Mouse (Mus musculus): ENCODE measurements around the gene Tax1bp3. TPM values are rescaled to one million over a fixed set of nuclear protein-coding genes. Genes with fewer than 3 reads are reported as not detected.

The Tax1bp3 gene
- polyA plus RNA-seq, 1 experiment: 19.3 TPM

DNA sequence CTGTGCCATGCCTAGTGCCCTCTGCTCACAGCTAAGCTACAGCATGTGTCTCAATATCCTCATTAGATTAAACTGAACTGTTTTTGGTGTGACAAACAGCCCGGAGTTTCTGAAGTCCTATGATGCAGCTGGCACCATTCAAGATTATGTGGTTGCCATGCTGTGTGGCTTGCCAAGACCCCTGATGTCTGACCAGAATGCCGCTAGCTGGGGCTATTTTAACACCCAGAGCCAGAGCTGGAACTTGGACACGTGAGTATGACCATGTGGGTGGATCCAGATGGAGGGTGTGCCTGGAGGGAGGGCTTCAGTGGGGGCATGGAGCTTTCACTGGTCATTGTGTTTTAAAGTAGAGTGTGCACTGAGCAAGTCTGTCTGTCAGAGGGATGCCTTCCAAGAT is 37.1 kb downstream of the Tax1bp3 start:
- Histone ChIP-seq H3K36me3 (replicated peaks; ENCODE audit: low read length) (peaks cover 71% of the 10 kb centered on the region), H3K27me3 (replicated peaks) (no peaks in the 10 kb centered on the region), H3K9me3 (no peaks in the 10 kb centered on the region), H3K4me1 (peaks cover 12% of the 10 kb centered on the region), H3K4me3 (replicated peaks) (no peak overlapping the region)
- no peak for TF ChIP-seq FLI1 (IDR thresholded peaks at IDR 0.05; ENCODE audit: low read length)
- TF ChIP-seq GATA1 (IDR thresholded peaks at IDR 0.05; ENCODE audit: borderline replicate concordance, low read length): no peak

DNA sequence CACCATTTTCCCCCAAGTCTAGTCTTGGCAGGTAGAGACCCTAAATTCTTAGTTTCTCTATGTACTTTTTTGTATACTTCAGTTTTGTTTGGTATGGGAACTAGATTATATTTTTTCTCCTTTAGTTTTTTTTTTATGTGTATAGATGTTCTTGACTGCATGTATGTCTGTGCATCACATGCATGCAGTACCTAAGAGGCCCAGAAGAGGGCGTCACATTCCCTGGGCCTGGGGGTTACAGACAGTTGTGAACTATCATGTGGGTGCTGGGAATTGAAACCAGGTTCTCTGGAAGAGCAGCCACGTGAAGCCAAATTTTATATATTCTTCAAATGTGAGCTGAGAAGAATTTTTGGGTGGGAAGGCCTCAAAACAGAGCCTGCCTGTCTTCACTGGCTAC is 42.8 kb downstream of the Tax1bp3 start:
- H3K36me3 ChIP-seq (replicated peaks; ENCODE audit: low read length): peaks cover 70% of the 10 kb centered on the region
- no peak overlapping the region for H3K4me3 ChIP-seq (replicated peaks)
- peaks cover 4% of the 10 kb centered on the region; the same call in 1 of the 2 replicates for H3K4me1 ChIP-seq
- H3K27me3 ChIP-seq (replicated peaks): no peaks in the 10 kb centered on the region
- H3K9me3 ChIP-seq: no peaks in the 10 kb centered on the region
- no peak for TF ChIP-seq GATA1 (IDR thresholded peaks at IDR 0.05; ENCODE audit: borderline replicate concordance, low read length)
- no peak for TF ChIP-seq FLI1 (IDR thresholded peaks at IDR 0.05; ENCODE audit: low read length)

DNA sequence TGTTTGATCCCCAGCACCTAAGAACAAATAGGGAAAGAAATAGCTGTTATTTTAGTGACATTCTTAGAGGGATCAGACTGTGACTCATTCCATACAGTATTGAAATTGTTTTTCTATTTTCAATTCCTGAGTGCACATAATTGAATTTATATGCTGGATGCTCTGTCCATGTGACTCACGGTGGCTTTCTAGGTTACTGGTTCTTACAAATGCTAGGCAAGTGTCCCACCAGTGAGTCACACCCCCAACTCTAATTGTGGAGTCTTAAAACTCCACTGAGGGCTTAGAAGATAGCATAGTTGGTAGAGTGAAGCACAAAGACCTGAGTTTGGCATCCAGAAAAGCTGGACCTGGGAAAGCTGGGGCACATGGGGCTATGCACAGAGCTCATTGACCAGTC is 43.8 kb downstream of the Tax1bp3 start:
- H3K4me1 ChIP-seq: peaks cover 4% of the 10 kb centered on the region; the same call in 1 of the 2 replicates
- H3K36me3 ChIP-seq (replicated peaks; ENCODE audit: low read length): peaks cover 61% of the 10 kb centered on the region
- H3K27me3 ChIP-seq (replicated peaks): peaks cover 1% of the 10 kb centered on the region
- TF ChIP-seq FLI1 (IDR thresholded peaks at IDR 0.05; ENCODE audit: low read length) (no peak), GATA1 (IDR thresholded peaks at IDR 0.05; ENCODE audit: borderline replicate concordance, low read length) (no peak)
- H3K9me3 ChIP-seq: no peaks in the 10 kb centered on the region
- H3K4me3 ChIP-seq (replicated peaks): no peak overlapping the region

DNA sequence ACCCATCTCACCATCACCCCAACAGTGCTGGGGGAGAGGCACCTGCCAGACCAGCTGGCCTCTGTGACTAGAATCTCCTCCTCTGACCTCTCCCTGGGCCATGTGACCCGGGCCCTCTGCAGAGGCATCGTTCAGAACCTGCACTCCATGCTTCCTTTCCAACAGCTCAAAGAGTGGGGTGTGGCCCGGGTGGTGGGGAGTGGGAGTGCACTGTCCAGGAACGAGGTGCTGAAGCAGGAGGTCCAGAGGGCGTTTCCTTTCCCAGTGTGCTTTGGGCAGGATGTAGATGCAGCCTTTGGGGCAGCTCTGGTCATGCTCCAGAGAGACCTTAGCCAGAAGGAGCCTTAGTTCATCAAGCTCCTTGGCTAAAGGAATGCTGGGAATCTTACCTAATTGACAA is 46.0 kb downstream of the Tax1bp3 start:
- TF ChIP-seq GATA1 (IDR thresholded peaks at IDR 0.05; ENCODE audit: borderline replicate concordance, low read length) (no peak), FLI1 (IDR thresholded peaks at IDR 0.05; ENCODE audit: low read length) (no peak)
- Histone ChIP-seq H3K27me3 (replicated peaks) (peaks cover 9% of the 10 kb centered on the region), H3K4me3 (replicated peaks) (no peak overlapping the region), H3K4me1 (peaks cover 4% of the 10 kb centered on the region; the same call in 1 of the 2 replicates), H3K9me3 (no peaks in the 10 kb centered on the region), H3K36me3 (replicated peaks; ENCODE audit: low read length) (peaks cover 45% of the 10 kb centered on the region)

DNA sequence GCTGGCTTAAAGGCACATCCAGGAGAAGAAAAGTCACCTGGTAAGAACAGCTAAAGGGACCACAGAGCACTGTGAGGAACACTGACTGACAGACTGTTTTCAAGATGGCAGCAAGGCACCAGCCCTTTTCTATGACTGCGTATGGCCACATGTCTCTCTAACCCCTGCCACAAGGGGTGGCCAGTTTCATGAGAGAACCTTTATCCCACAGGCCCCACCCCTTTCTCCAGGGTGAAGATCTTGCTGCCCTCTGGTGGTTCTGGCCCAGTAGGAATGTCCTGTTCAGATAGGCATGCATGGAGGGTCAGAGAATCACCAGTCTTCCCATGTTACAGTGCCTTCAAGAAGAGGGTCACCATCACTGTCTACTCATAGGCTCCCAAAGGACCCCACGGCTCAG is 47.1 kb downstream of the Tax1bp3 start:
- Histone ChIP-seq H3K9me3 (no peaks in the 10 kb centered on the region), H3K27me3 (replicated peaks) (peaks cover 12% of the 10 kb centered on the region), H3K4me1 (peaks cover 4% of the 10 kb centered on the region; the same call in 1 of the 2 replicates), H3K36me3 (replicated peaks; ENCODE audit: low read length) (peaks cover 34% of the 10 kb centered on the region), H3K4me3 (replicated peaks) (no peak overlapping the region)
- TF ChIP-seq FLI1 (IDR thresholded peaks at IDR 0.05; ENCODE audit: low read length) (no peak), GATA1 (IDR thresholded peaks at IDR 0.05; ENCODE audit: borderline replicate concordance, low read length) (no peak)

DNA sequence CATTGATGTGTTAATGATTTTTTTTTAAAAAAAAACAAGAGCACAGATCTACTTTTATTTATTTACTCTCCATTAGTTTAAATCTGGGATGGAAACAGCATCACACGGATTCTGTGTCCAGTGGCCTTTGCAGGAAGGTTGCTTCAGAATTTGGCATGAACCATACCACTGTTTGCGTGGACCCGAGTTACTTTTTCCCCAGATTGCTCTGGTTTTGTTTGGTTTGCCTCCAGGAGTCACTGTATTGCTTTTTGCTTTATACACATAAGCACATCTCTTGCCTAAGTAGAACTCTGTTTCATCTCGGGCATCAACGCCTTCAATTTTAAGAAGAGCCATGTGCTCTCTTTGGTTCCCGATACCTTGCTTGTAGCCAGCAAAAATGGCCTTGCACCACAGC is 49.0 kb downstream of the Tax1bp3 start:
- peaks cover 16% of the 10 kb centered on the region for H3K27me3 ChIP-seq (replicated peaks)
- no peak for TF ChIP-seq GATA1 (IDR thresholded peaks at IDR 0.05; ENCODE audit: borderline replicate concordance, low read length)
- TF ChIP-seq FLI1 (IDR thresholded peaks at IDR 0.05; ENCODE audit: low read length): no peak
- H3K4me1 ChIP-seq: peaks cover 6% of the 10 kb centered on the region; the same call in 1 of the 2 replicates
- H3K36me3 ChIP-seq (replicated peaks; ENCODE audit: low read length): peaks cover 21% of the 10 kb centered on the region
- no peaks in the 10 kb centered on the region for H3K9me3 ChIP-seq
- no peak overlapping the region for H3K4me3 ChIP-seq (replicated peaks)

DNA sequence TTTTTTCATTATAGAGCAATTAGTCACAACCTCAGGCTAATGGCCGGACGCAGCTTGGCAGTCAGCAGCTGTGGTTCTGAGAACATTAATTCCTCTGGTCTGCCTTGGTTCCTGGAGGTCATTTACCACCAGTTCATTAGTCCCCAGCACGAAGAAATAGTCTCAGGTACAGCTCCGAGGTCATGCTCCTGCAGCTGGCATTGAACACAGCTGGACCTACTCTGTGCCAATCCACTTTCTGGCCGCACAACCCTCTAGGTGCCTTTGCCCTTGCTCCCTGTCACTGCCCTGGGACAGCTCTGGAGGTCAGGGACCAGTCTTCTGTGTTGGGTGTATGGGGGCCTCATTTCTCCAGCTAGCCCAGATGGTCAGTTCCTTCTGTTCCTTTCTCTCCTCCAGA is 52.0 kb downstream of the Tax1bp3 start:
- no peak for TF ChIP-seq FLI1 (IDR thresholded peaks at IDR 0.05; ENCODE audit: low read length)
- no peak for TF ChIP-seq GATA1 (IDR thresholded peaks at IDR 0.05; ENCODE audit: borderline replicate concordance, low read length)

DNA sequence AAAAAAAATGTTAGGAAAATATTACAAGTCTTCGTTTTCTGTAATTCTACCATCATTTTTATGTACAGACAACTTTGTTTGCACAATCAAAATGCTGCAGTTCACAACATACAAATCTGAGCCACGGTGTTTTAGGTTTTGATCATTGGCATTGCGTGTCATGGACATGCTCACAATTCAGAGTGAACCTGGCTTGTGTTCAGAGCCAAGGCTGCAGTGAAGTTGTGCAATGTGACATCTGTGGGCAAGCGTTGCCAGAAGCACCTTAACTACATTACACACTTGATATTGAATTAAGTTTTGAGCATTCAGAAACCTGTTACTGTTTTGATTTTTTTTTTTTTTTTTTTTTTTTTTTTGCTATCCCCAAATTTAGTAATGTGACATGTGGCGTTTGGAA is 53.2 kb downstream of the Tax1bp3 start:
- Histone ChIP-seq H3K9me3 (no peaks in the 10 kb centered on the region), H3K4me3 (replicated peaks) (no peak overlapping the region), H3K4me1 (peaks cover 16% of the 10 kb centered on the region), H3K36me3 (replicated peaks; ENCODE audit: low read length) (no peaks in the 10 kb centered on the region), H3K27me3 (replicated peaks) (peaks cover 50% of the 10 kb centered on the region)
- no peak for TF ChIP-seq FLI1 (IDR thresholded peaks at IDR 0.05; ENCODE audit: low read length)
- TF ChIP-seq GATA1 (IDR thresholded peaks at IDR 0.05; ENCODE audit: borderline replicate concordance, low read length): no peak

More for the DNA sequence above, 52.0 kb downstream of the Tax1bp3 start:
- Histone ChIP-seq H3K36me3 (replicated peaks; ENCODE audit: low read length) (peaks cover 3% of the 10 kb centered on the region), H3K27me3 (replicated peaks) (peaks cover 40% of the 10 kb centered on the region), H3K4me1 (peaks cover 12% of the 10 kb centered on the region), H3K9me3 (no peaks in the 10 kb centered on the region), H3K4me3 (replicated peaks) (no peak overlapping the region)

DNA sequence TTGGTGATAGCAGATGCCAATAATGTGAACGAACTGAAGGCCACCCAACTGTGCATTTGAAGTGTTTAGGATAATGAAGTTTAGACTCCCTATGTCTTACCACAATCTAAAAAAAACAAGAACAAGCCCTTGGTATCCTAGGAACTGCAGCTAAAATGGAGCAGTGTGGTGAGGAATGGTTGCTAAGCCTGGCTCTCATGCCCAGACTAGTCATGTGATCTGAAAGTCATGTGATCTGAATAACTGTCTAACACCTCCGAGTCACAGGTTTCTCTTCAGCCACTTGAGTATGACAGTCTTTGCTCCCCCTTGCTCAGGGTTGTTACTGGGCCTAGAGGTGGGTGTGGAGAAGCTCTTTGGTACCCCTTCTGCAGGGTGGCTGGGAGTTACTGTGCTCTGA is 55.6 kb downstream of the Tax1bp3 start:
- H3K27me3 ChIP-seq (replicated peaks): peaks cover 64% of the 10 kb centered on the region
- TF ChIP-seq FLI1 (IDR thresholded peaks at IDR 0.05; ENCODE audit: low read length) (no peak), GATA1 (IDR thresholded peaks at IDR 0.05; ENCODE audit: borderline replicate concordance, low read length) (no peak)
- H3K9me3 ChIP-seq: no peaks in the 10 kb centered on the region

More for the DNA sequence above, 55.6 kb downstream of the Tax1bp3 start:
- Histone ChIP-seq H3K4me3 (replicated peaks) (no peak overlapping the region), H3K36me3 (replicated peaks; ENCODE audit: low read length) (no peaks in the 10 kb centered on the region), H3K4me1 (peaks cover 30% of the 10 kb centered on the region)

Other genes with a start within 250 kb of the Tax1bp3 start
- 354 and 444 TPM in 2 replicates for gene Atp2a3, start 215.9 kb upstream of the Tax1bp3 start, polyA plus RNA-seq (2012; ENCODE audit: insufficient read depth, low replicate concordance)
- 400 TPM in 2 replicates for gene P2rx1, start 178.0 kb upstream of the Tax1bp3 start, polyA plus RNA-seq (2012; ENCODE audit: insufficient read depth, low replicate concordance)
- 6.5 and 19.1 TPM in 2 replicates for gene Camkk1, start 158.1 kb upstream of the Tax1bp3 start, polyA plus RNA-seq (2012; ENCODE audit: insufficient read depth, low replicate concordance)
- gene Ncbp3, start 129.3 kb upstream of the Tax1bp3 start, polyA plus RNA-seq (2012; ENCODE audit: insufficient read depth, low replicate concordance): 1.7 TPM in 1 of 2 replicates, not detected in the other
- gene Itgae, start 86.5 kb upstream of the Tax1bp3 start, polyA plus RNA-seq (2012; ENCODE audit: insufficient read depth, low replicate concordance): 0.31 TPM in 1 of 2 replicates, not detected in the other
- gene Haspin, start 38.8 kb upstream of the Tax1bp3 start, polyA plus RNA-seq (2012; ENCODE audit: insufficient read depth, low replicate concordance): 4.4 and 12.6 TPM in 2 replicates
- gene P2rx5, start 16.7 kb upstream of the Tax1bp3 start, polyA plus RNA-seq (2012; ENCODE audit: insufficient read depth, low replicate concordance): 0.55 TPM in 1 of 2 replicates, not detected in the other
- gene Emc6, start within 50 bp of the Tax1bp3 start, polyA plus RNA-seq (2012; ENCODE audit: insufficient read depth, low replicate concordance): 170 and 286 TPM in 2 replicates
- gene Ctns, start 22.0 kb downstream of the Tax1bp3 start, polyA plus RNA-seq (2012; ENCODE audit: insufficient read depth, low replicate concordance): 1.3 and 4.1 TPM in 2 replicates
- 0.53 and 1.2 TPM in 2 replicates for gene Shpk, start 22.4 kb downstream of the Tax1bp3 start, polyA plus RNA-seq (2012; ENCODE audit: insufficient read depth, low replicate concordance)
- gene Trpv1, start 57.2 kb downstream of the Tax1bp3 start, polyA plus RNA-seq (2012; ENCODE audit: insufficient read depth, low replicate concordance): not detected in 2 replicates
- 0.02 TPM in 1 of 2 replicates, not detected in the other for gene Trpv3, start 90.3 kb downstream of the Tax1bp3 start, polyA plus RNA-seq (2012; ENCODE audit: insufficient read depth, low replicate concordance)
- 0.97 TPM in 1 of 2 replicates, not detected in the other for gene Aspa, start 152.5 kb downstream of the Tax1bp3 start, polyA plus RNA-seq (2012; ENCODE audit: insufficient read depth, low replicate concordance)
- not detected in 2 replicates for gene Gm49340, start 152.7 kb downstream of the Tax1bp3 start, polyA plus RNA-seq (2012; ENCODE audit: insufficient read depth, low replicate concordance)
- gene Spata22, start 152.7 kb downstream of the Tax1bp3 start, polyA plus RNA-seq (2012; ENCODE audit: insufficient read depth, low replicate concordance): not detected in 2 replicates
- gene Olfr20, start 173.7 kb downstream of the Tax1bp3 start, polyA plus RNA-seq (2012; ENCODE audit: insufficient read depth, low replicate concordance): not detected in 2 replicates
- gene Olfr376, start 194.2 kb downstream of the Tax1bp3 start, polyA plus RNA-seq (2012; ENCODE audit: insufficient read depth, low replicate concordance): not detected in 2 replicates
- gene Olfr1, start 222.5 kb downstream of the Tax1bp3 start, polyA plus RNA-seq (2012; ENCODE audit: insufficient read depth, low replicate concordance): not detected in 2 replicates

All from megakaryocyte, embryonic 14.5 days (primary cell).